Mouse (Mus musculus) intestine, embryonic 15.5 days (tissue): ENCODE data around the gene Ywhah. TPM values are rescaled to one million over a fixed set of nuclear protein-coding genes. Genes with fewer than 3 reads are reported as not detected.

Experiments used
- ATAC-seq: fragments of 200-750 bp; cut with Nextera tagmentation; 2 replicates; pipeline ENCODE4 v1.8.0; 2017; ENCODE audit warnings: moderate TSS enrichment, moderate library complexity
- H3K27ac ChIP-seq: fragments of 300-500 bp; sonication (generic); 2 replicates; pipeline ENCODE4 v1.5.1; 2015; ENCODE audit warnings: mild to moderate bottlenecking, inconsistent platforms
- H3K27me3 ChIP-seq: fragments of 300-500 bp; sonication (generic); replicated peaks from 2 replicates; pipeline ENCODE4 v1.6.1; 2015; ENCODE audit warnings: inconsistent platforms
- H3K36me3 ChIP-seq: fragments of 300-500 bp; sonication (generic); 2 replicates; pipeline ENCODE4 v1.6.1; 2015; ENCODE audit warnings: inconsistent platforms
- H3K4me1 ChIP-seq: fragments of 300-500 bp; sonication (generic); replicated peaks from 2 replicates; pipeline ENCODE4 v1.6.1; 2015; ENCODE audit warnings: inconsistent platforms
- H3K4me2 ChIP-seq: fragments of 300-500 bp; sonication (generic); replicated peaks from 2 replicates; pipeline ENCODE4 v1.6.1; 2015; ENCODE audit warnings: mild to moderate bottlenecking, inconsistent platforms
- H3K4me3 ChIP-seq: fragments of 300-500 bp; sonication (generic); replicated peaks from 2 replicates; pipeline ENCODE4 v1.5.1; 2015; ENCODE audit warnings: inconsistent platforms
- H3K9ac ChIP-seq: fragments of 300-500 bp; sonication (generic); 2 replicates; pipeline ENCODE4 v1.6.1; 2015; ENCODE audit warnings: inconsistent platforms
- H3K9me3 ChIP-seq: fragments of 300-500 bp; sonication (generic); 2 replicates; pipeline ENCODE4 v1.6.1; 2016; ENCODE audit warnings: inconsistent platforms
- WGBS: fragments of 180-500 bp; shearing (Covaris S2); methylation state at CpG from one replicate; pipeline ENCODE4 v1.1.7; 2015; 5-methylcytosine and 5-hydroxymethylcytosine counted together
- polyA plus RNA-seq: library from polyadenylated mRNA; unstranded; fragments of >200 nt; fragmentation: Nextera tagmentation; extraction: Ambion mirVana; gene quantifications from 2 replicates; pipeline ENCODE4 v1.2.1, GENCODE M21; 2015

Gene Ywhah
- polyA plus RNA-seq = 440 and 463 TPM in 2 replicates

DNA sequence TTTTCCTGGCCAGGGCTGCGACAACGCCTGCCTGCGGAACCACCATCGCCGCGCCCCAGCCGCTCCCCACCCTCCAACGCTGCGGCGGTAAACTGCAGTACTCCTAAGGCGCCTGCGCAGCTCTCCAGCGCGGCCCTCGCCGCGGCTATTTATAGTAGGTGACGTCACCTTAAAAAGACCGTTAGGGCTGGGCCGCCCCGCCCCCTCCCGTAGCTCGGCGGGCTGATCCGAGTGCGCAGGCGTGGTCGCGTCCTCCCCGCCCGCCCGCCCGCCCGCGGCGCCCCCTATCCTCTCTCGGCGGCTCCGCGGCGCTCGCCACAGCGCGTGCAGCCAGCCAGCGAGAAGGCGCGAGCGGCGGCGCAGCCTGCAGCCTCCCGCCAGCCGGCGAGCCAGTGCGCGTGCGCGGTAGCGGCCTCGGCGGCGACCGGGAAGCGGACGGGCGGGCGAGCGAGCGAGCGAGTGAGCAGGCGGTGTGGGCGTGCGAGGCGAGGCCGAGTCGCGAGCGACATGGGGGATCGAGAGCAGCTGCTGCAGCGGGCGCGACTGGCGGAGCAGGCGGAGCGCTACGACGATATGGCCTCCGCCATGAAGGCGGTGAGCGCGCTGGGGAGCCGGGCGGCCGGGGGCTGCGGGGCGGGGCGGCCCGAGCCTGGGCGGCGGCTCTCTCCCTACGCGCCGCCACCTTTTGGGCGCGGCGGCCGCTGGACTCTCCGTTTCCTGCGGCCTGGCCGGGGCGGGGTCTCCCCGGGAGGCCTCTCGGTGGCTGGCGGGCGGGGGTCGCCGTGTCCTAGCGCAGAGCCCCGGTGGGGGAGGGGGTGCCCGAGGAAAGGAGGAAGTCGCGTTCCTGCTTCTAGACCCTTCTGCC, at the start of gene Ywhah:
Ywhah (plus strand) TSS at position 256 of the 865 bp plus-strand sequence.
- no peaks in the 10 kb centered on the region for H3K36me3 ChIP-seq
- H3K27me3 ChIP-seq = no peaks in the 10 kb centered on the region
- H3K27ac ChIP-seq = peak within 1 kb of the TSS; percentile 100
- WGBS = under 1% methylated on average over 118 of the region's 121 CpGs
- peak within 1 kb of the TSS; percentile 88 for H3K4me3 ChIP-seq
- H3K9me3 ChIP-seq = no peaks in the 10 kb centered on the region
- peaks cover 18% of the 10 kb centered on the region; the same call in 1 of the 2 replicates for H3K4me1 ChIP-seq
- peak within 1 kb of the TSS; percentile 85 for H3K4me2 ChIP-seq
- ATAC-seq = peak; percentile 98
- H3K9ac ChIP-seq = peak within 1 kb of the TSS; percentile 97

DNA sequence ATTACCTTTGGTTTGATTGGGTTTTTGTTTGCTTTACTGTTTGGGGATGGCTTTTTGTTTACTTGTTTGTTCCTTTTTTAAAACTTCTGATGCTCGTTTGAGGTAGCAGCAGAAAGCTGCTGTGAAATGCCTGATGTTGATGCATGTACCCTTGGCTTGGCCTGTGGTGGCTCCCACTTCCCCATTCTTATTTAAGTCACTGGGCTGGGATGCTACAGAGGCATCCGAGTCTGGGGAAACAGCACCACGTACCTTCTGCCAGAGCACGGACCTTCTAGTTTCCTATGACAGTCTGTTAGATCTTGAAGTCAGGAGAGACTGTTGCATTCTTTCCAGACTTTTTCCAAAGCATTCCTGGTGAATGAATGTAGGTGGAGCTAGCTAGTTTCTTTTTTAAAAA, 42.1 kb upstream of the Ywhah start:
- H3K4me3 ChIP-seq = no peak overlapping the region
- no peak overlapping the region for H3K9ac ChIP-seq
- ATAC-seq = no peak
- H3K9me3 ChIP-seq = no peaks in the 10 kb centered on the region
- no peaks in the 10 kb centered on the region for H3K4me1 ChIP-seq
- WGBS = 79% methylated on average over 4 of the region's 4 CpGs
- no peak overlapping the region for H3K4me2 ChIP-seq
- no peak overlapping the region for H3K27ac ChIP-seq
- peaks cover 5% of the 10 kb centered on the region; the same call in 1 of the 2 replicates for H3K36me3 ChIP-seq
- no peaks in the 10 kb centered on the region for H3K27me3 ChIP-seq

DNA sequence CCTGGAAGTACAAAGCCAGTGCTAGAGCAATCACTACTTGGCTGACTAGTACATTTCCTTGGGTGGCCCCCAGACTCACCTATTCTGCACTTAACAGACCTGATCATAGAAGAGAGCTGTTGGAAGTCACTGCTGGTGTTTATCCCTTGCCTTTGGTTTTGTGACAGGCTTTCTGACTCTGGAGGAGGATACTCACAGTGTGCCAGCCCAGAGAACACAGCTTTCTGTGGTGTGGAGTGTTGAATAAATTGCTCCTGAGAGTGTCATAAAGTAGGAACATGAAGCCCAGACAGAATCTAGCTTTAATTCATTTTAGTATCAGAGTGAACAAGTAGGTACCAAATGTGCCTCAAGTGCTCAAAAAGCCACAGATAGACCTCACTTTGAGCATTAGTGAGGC, 41.4 kb upstream of the Ywhah start:
- ATAC-seq = no peak
- H3K4me1 ChIP-seq = no peaks in the 10 kb centered on the region
- H3K27me3 ChIP-seq = no peaks in the 10 kb centered on the region
- no peak overlapping the region for H3K4me2 ChIP-seq
- H3K27ac ChIP-seq = no peak overlapping the region
- no peaks in the 10 kb centered on the region for H3K9me3 ChIP-seq
- no peak overlapping the region for H3K9ac ChIP-seq
- peaks cover 5% of the 10 kb centered on the region; the same call in 1 of the 2 replicates for H3K36me3 ChIP-seq
- no peak overlapping the region for H3K4me3 ChIP-seq

DNA sequence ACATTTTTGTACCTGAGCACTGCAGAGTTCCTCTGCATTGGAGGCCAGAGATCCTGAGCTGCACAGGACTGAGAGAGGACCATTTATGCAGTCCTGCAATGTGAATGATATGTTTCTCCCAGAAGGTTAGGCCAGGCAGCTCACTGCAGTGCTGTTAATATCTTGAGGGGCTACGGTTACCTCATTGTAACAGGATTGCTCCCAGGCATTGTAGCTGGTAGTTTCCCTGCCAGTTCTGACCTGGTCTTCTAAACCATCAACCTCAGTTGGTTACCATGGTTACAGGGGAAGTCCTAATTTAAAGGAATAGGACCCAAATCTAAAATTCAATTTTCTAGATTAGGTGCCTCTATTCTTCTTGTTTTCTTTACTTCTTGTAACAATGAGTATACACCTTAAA, 33.2 kb upstream of the Ywhah start:
- ATAC-seq = no peak
- Histone ChIP-seq H3K9me3 (no peaks in the 10 kb centered on the region), H3K27me3 (no peaks in the 10 kb centered on the region), H3K9ac (no peak overlapping the region), H3K27ac (no peak overlapping the region), H3K4me2 (no peak overlapping the region), H3K4me1 (no peaks in the 10 kb centered on the region), H3K36me3 (peaks cover 25% of the 10 kb centered on the region), H3K4me3 (no peak overlapping the region)
- 85% methylated on average over 1 of the region's 1 CpGs for WGBS

DNA sequence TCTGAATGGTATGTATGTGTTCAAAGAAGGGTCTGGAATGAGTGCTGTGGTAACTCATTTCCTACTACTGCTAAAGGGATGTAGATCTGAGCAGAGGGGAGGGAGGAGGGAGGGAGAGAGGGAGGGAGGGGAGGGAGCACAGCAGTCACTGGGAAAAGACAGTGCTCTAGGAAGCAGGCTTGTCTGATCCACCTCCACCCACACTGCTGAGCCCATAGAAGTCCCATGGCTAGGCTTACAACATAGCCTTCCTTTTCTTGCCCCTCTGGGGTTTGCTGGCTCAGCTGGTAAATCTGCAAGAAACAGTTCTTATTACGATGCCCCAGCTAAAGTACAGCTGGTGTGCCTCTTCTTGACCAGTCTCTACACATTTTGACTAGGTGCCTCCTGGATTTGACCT, 30.7 kb upstream of the Ywhah start:
- Histone ChIP-seq H3K9me3 (no peaks in the 10 kb centered on the region), H3K4me2 (no peak overlapping the region), H3K27me3 (no peaks in the 10 kb centered on the region), H3K36me3 (peaks cover 21% of the 10 kb centered on the region), H3K4me3 (no peak overlapping the region), H3K4me1 (no peaks in the 10 kb centered on the region), H3K9ac (no peak overlapping the region), H3K27ac (no peak overlapping the region)
- 90% methylated on average over 1 of the region's 1 CpGs for WGBS
- ATAC-seq = no peak

DNA sequence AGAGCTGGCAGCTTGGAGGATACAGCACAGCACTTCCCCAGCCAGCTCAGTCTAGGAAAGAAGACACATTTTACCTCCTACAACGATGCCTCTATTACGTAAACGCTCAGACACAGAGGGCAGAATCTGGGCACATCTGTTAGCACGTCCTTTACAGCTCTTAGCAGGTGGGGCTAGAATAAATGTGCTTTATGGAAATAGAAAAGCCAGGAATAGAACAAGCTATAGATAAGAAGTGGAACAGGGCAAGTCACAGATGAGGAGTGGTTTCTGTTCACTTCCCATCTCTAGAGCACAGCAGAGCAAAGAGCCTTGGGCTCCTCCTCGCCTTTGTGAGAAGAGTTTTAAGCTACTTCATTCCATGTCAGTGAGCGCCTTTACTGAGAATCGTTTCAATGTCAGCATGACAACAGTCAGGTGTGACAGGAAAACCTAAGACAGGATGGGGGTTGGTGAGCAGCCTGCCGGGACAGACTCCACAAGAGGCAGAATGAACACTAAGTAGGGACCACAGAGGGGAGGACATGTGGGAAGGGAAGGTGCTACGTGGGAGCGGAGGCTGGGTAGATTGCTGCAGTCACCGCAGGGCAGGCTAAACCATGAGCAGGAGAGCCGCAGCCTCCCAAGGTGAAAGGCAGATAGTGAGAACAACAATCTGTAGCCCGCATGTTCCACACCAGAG, 28.5 kb upstream of the Ywhah start:
- H3K4me1 ChIP-seq = no peaks in the 10 kb centered on the region
- WGBS = 75% methylated on average over 13 of the region's 13 CpGs
- peak; percentile 39; the same call in 1 of the 2 replicates for ATAC-seq

DNA sequence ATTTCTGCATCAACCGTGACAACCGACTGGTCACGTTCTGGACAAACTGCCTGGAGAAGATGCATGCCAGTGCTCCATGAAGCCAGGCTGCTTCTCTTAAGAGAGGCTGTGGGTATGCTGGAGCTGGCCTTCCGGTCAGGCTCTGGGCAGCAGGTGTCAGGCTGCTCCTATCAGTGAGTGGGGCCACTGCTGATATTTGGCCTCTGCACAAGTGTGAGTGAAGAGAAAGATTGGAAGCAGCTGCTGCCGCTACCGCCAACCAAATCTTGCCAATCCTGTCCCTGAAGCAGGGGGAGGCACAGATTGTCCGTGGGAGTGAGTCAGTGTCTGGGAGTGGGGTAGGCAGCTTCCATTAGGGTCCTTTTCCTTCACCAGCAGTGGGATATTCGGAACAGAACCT, 27.5 kb upstream of the Ywhah start:
- 76% methylated on average over 8 of the region's 8 CpGs for WGBS

More for the DNA sequence above, 28.5 kb upstream of the Ywhah start:
- no peak overlapping the region for H3K4me3 ChIP-seq
- H3K4me2 ChIP-seq = no peak overlapping the region
- H3K27me3 ChIP-seq = no peaks in the 10 kb centered on the region
- H3K27ac ChIP-seq = no peak overlapping the region
- 0 out of 2 replicates have a peak, but pooled peaks cover 10% of the 10 kb centered on the region for H3K36me3 ChIP-seq
- H3K9ac ChIP-seq = no peak overlapping the region
- no peaks in the 10 kb centered on the region for H3K9me3 ChIP-seq

DNA sequence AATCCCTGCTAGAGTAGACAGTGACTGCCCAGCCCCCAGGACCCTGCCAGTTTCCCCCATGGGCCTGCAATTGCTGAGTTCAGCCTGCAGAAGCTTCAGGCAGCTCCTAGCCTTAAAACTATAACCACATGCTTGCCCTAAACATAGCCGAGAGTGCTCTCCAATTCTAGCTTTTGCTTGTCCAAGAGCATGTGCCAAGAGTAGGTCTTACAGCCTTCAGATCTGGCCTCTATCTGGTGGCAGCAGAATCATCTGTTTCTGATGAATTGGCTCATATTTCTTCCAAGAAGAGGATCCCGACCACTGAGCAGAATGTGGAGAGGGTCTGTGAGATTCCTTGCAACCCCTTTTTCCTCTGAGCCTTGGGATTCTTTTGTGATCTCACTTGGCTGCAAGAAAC, 24.1 kb upstream of the Ywhah start:
- 44% methylated on average over 2 of the region's 2 CpGs for WGBS

More for the DNA sequence above, 27.5 kb upstream of the Ywhah start:
- no peak overlapping the region for H3K9ac ChIP-seq
- H3K4me2 ChIP-seq = no peak overlapping the region
- H3K36me3 ChIP-seq = 0 out of 2 replicates have a peak, but pooled peaks cover 7% of the 10 kb centered on the region
- no peak overlapping the region for H3K27ac ChIP-seq
- H3K9me3 ChIP-seq = no peaks in the 10 kb centered on the region
- no peak overlapping the region for H3K4me3 ChIP-seq
- no peak for ATAC-seq
- no peaks in the 10 kb centered on the region for H3K4me1 ChIP-seq
- no peaks in the 10 kb centered on the region for H3K27me3 ChIP-seq

DNA sequence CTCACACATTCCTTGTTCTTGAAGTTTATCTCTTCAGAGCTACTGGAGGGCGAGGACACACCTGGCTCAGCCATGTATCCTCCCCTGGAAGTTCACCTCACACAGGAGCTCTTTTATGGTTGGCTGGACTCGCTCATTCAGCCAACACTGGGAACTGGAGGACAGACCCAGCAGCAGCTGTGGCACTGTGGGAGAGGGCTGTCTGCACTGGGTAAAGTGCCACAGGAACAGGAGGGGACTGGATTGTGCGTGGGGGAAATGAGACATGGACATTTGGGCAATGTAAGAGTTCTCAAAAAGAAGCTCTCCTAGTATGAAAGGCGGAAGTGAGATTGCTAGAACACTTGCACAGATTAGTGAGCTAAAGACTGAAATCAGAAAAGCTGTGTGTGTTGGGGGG, 22.9 kb upstream of the Ywhah start:
- WGBS = 70% methylated on average over 4 of the region's 4 CpGs
- ATAC-seq = 0 out of 2 replicates have a peak, but pooled peaks have one; percentile 20

More for the DNA sequence above, 24.1 kb upstream of the Ywhah start:
- Histone ChIP-seq H3K36me3 (no peaks in the 10 kb centered on the region), H3K4me3 (no peak overlapping the region), H3K27ac (no peak overlapping the region), H3K9me3 (no peaks in the 10 kb centered on the region), H3K9ac (no peak overlapping the region), H3K4me1 (no peaks in the 10 kb centered on the region), H3K4me2 (no peak overlapping the region), H3K27me3 (no peaks in the 10 kb centered on the region)
- ATAC-seq = no peak

DNA sequence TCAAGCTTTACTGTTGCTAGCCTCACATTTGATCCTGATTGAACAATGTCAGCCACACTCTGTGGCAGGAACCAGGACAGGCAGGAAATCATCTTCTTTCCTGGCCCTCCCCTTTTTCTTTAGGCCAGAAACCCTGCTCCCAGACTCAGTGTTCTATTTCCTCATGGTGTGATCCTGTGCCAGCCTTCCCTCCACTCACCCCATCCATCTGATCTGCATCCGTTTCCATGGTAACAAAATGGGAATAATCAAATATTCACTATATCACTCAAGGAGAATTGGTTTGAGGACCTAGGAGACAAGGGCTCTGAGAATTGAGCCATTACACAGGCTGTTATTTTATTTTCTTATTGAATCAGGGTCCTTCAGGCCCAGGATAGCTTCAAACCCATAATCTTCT, 22.1 kb upstream of the Ywhah start:
- H3K4me1 ChIP-seq = no peaks in the 10 kb centered on the region
- 80% methylated on average over 1 of the region's 1 CpGs for WGBS
- H3K4me2 ChIP-seq = no peak overlapping the region
- no peaks in the 10 kb centered on the region for H3K36me3 ChIP-seq
- H3K9me3 ChIP-seq = no peaks in the 10 kb centered on the region
- no peak for ATAC-seq
- no peak overlapping the region for H3K4me3 ChIP-seq
- H3K27me3 ChIP-seq = no peaks in the 10 kb centered on the region
- no peak overlapping the region for H3K9ac ChIP-seq
- no peak overlapping the region for H3K27ac ChIP-seq

More for the DNA sequence above, 22.9 kb upstream of the Ywhah start:
- Histone ChIP-seq H3K4me3 (no peak overlapping the region), H3K27me3 (no peaks in the 10 kb centered on the region), H3K36me3 (no peaks in the 10 kb centered on the region), H3K27ac (no peak overlapping the region), H3K9ac (no peak overlapping the region), H3K9me3 (no peaks in the 10 kb centered on the region), H3K4me2 (no peak overlapping the region), H3K4me1 (no peaks in the 10 kb centered on the region)

DNA sequence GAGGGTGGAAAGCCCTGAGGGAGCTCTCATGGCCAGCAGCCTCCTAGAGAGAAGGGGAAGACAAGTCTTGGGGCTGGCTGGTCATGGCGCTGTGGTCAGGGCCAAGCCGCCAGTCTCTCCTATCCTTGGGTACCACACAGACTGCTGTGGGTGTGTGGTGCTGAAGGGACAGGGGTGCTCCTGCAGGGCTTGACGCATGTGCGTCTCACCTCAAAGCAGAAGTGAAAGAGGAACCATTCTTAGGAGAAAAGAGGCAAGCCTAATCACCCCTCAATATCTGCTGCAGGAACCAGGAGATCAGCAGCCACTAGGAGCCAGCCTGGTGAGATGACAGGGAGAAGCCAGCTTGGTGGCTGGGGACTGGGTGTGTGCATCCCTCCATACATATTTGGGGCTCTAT, 20.9 kb upstream of the Ywhah start:
- no peak overlapping the region for H3K27ac ChIP-seq
- 31% methylated on average over 4 of the region's 4 CpGs for WGBS
- no peak for ATAC-seq

DNA sequence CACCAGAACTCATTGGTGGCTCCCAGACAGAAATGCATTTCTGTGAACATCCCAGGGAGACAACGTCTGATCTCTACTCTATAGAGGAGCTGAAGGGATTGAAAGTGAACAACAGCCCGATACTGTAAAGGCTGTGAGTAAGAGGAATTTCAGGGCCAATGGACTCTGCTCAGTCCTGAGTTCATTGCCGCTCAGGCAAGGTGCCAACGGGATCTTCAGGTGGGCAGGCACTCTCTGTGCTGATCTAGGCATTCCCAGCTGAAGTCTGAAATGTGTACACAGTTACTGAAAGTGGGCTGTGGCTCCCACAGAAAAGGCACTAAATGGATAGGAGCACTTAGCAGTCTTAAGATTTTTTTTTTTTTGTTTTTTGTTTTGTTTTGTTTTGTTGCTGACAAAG, 19.8 kb upstream of the Ywhah start:
- H3K27me3 ChIP-seq = no peaks in the 10 kb centered on the region
- 0 out of 2 replicates have a peak, but pooled peaks cover 2% of the 10 kb centered on the region for H3K4me1 ChIP-seq
- no peak overlapping the region for H3K27ac ChIP-seq
- no peak overlapping the region for H3K4me2 ChIP-seq
- H3K9me3 ChIP-seq = no peaks in the 10 kb centered on the region
- WGBS = 71% methylated on average over 4 of the region's 4 CpGs
- H3K4me3 ChIP-seq = no peak overlapping the region
- ATAC-seq = no peak
- H3K9ac ChIP-seq = no peak overlapping the region
- H3K36me3 ChIP-seq = no peaks in the 10 kb centered on the region

More for the DNA sequence above, 20.9 kb upstream of the Ywhah start:
- no peaks in the 10 kb centered on the region for H3K9me3 ChIP-seq
- no peaks in the 10 kb centered on the region for H3K4me1 ChIP-seq
- no peaks in the 10 kb centered on the region for H3K36me3 ChIP-seq
- H3K4me3 ChIP-seq = no peak overlapping the region
- no peaks in the 10 kb centered on the region for H3K27me3 ChIP-seq
- H3K4me2 ChIP-seq = no peak overlapping the region
- H3K9ac ChIP-seq = no peak overlapping the region
